Comparison of ENCODE assay signal across 19 mouse cellular contexts in genomic region chr14:32522336-32522735, GRCm38 (mm10). TPM values are rescaled to one million over a fixed set of nuclear protein-coding genes. Genes with fewer than 3 reads are reported as not detected.
"Had no signal": no experiment of that assay in that cellular context is flagged by ENCODE, and none has a peak within 500 bp of the region (broad histone marks: within the 10 kb centered on the region; RNA-seq: fewer than 3 reads in every experiment).

No protein-coding gene starts in this region.

- H3K27me3 ChIP-seq: limb, embryonic 12.5 days; limb, embryonic 15.5 days; liver, embryonic 15.5 days; lung, embryonic 15.5 days; midbrain, embryonic 12.5 days; midbrain, embryonic 15.5 days had no signal

- H3K9me3 ChIP-seq: limb, embryonic 12.5 days; limb, embryonic 15.5 days; liver, embryonic 15.5 days; lung, embryonic 15.5 days; midbrain, embryonic 12.5 days; midbrain, embryonic 15.5 days had no signal

- H3K4me1 ChIP-seq: lung, embryonic 15.5 days; midbrain, embryonic 12.5 days; midbrain, embryonic 15.5 days had no signal

- ATAC-seq: intestine, postnatal 0 days; midbrain, embryonic 15.5 days had no signal

- H3K4me2 ChIP-seq: limb, embryonic 12.5 days; limb, embryonic 15.5 days; liver, embryonic 11.5 days; liver, embryonic 15.5 days; lung, embryonic 15.5 days; midbrain, embryonic 12.5 days; midbrain, embryonic 15.5 days had no signal

- H3K9ac ChIP-seq: limb, embryonic 12.5 days; limb, embryonic 15.5 days; liver, embryonic 15.5 days; lung, embryonic 15.5 days; midbrain, embryonic 12.5 days; midbrain, embryonic 15.5 days had no signal

- H3K4me3 ChIP-seq: limb, embryonic 12.5 days; limb, embryonic 15.5 days; liver, embryonic 15.5 days; lung, embryonic 15.5 days; midbrain, embryonic 12.5 days; midbrain, embryonic 15.5 days had no signal

- DNase-seq: kidney, adult 2 months; kidney, postnatal 25 days; left cerebral cortex, postnatal 4 days; lung, adult 18-20 months; lung, postnatal 10 days; lung, postnatal 36 days; thymus, adult 18-20 months; thymus, postnatal 36 days had no signal

- H3K27ac ChIP-seq: kidney, postnatal 0 days; limb, embryonic 12.5 days; limb, embryonic 15.5 days; liver, embryonic 15.5 days; lung, embryonic 15.5 days; midbrain, embryonic 12.5 days; midbrain, embryonic 15.5 days had no signal

RNA-seq across cellular contexts. Expression of gene Chat, which starts 56.5 kb away (rescaled TPM):
- polyA plus RNA-seq: kidney, adult 2 months; kidney, postnatal 0 days; limb, embryonic 12.5 days; limb, embryonic 15.5 days; liver, embryonic 11.5 days; liver, embryonic 15.5 days; spleen, adult 2 months had no signal

RNA-seq across cellular contexts. Expression of gene Slc18a3, which starts 57.7 kb away (rescaled TPM):
- polyA plus RNA-seq: kidney, adult 2 months; kidney, embryonic 14.5 days; kidney, postnatal 0 days; limb, embryonic 12.5 days; liver, embryonic 15.5 days; spleen, adult 2 months had no signal
